Mouse (Mus musculus) forebrain, embryonic 11.5 days (tissue): ENCODE data around the gene Zbtb22. TPM values are rescaled to one million over a fixed set of nuclear protein-coding genes. Genes with fewer than 3 reads are reported as not detected.
A peak's percentile ranks its signal among the peaks of the same experiment; 100 is the strongest.

Experiments
- ATAC-seq: fragments of 200-750 bp; cut with Nextera tagmentation; replicated peaks from 2 replicates; pipeline ENCODE4 v1.8.0; 2017; ENCODE audit warnings: moderate TSS enrichment; ENCODE audit not compliant: low FRiP score
- DNase-seq: peaks from one replicate; pipeline ENCODE4 v3.0.0-alpha.2; 2017; ENCODE audit warnings: low spot score
- H3K27ac ChIP-seq: fragments of 300-500 bp; sonication (generic); 2 replicates; pipeline ENCODE4 v1.5.1; 2014; ENCODE audit warnings: low read depth, low read length
- H3K27me3 ChIP-seq: fragments of 300-500 bp; sonication (generic); 2 replicates; pipeline ENCODE4 v1.6.1; 2014; ENCODE audit warnings: mild to moderate bottlenecking, low read length, mixed read lengths; ENCODE audit not compliant: control insufficient read depth, insufficient read depth
- H3K36me3 ChIP-seq: fragments of 300-500 bp; sonication (generic); 2 replicates; pipeline ENCODE4 v1.6.1; 2014; ENCODE audit warnings: mild to moderate bottlenecking, low read length, moderate library complexity, mixed read lengths; ENCODE audit not compliant: control insufficient read depth, insufficient read depth
- H3K4me1 ChIP-seq: fragments of 300-500 bp; sonication (generic); replicated peaks from 2 replicates; pipeline ENCODE4 v1.6.1; 2014; ENCODE audit warnings: low read length, mixed read lengths; ENCODE audit not compliant: control insufficient read depth, insufficient read depth
- H3K4me2 ChIP-seq: fragments of 300-500 bp; sonication (generic); 2 replicates; pipeline ENCODE4 v1.6.1; 2014; ENCODE audit warnings: low read depth, mild to moderate bottlenecking, low read length, moderate library complexity, mixed read lengths; ENCODE audit not compliant: severe bottlenecking
- H3K4me3 ChIP-seq: fragments of 300-500 bp; sonication (generic); 2 replicates; pipeline ENCODE4 v1.5.1; 2014; ENCODE audit warnings: low read depth, low read length
- H3K9ac ChIP-seq: fragments of 300-500 bp; sonication (generic); 2 replicates; pipeline ENCODE4 v1.6.1; 2014; ENCODE audit warnings: low read length
- H3K9me3 ChIP-seq: fragments of 300-500 bp; sonication (generic); 2 replicates; pipeline ENCODE4 v1.6.1; 2016; ENCODE audit warnings: low read length, mixed read lengths; ENCODE audit not compliant: control insufficient read depth
- whole genome bisulfite sequencing: fragments of 180-500 bp; shearing (Covaris S2); extraction: QIAGEN DNeasy Blood & Tissue Kit; methylation state at CpG from one replicate; pipeline ENCODE4 v1.1.7; 2014; 5-methylcytosine and 5-hydroxymethylcytosine counted together
- polyA plus RNA-seq: library from polyadenylated mRNA; unstranded; fragments of >200 nt; fragmentation: Nextera tagmentation; extraction: Ambion mirVana; gene quantifications from 2 replicates; pipeline ENCODE4 v1.2.1, GENCODE M21; 2014

Zbtb22 gene
- polyA plus RNA-seq, 1 experiment from 2014 or later, result 14.9 TPM

DNA sequence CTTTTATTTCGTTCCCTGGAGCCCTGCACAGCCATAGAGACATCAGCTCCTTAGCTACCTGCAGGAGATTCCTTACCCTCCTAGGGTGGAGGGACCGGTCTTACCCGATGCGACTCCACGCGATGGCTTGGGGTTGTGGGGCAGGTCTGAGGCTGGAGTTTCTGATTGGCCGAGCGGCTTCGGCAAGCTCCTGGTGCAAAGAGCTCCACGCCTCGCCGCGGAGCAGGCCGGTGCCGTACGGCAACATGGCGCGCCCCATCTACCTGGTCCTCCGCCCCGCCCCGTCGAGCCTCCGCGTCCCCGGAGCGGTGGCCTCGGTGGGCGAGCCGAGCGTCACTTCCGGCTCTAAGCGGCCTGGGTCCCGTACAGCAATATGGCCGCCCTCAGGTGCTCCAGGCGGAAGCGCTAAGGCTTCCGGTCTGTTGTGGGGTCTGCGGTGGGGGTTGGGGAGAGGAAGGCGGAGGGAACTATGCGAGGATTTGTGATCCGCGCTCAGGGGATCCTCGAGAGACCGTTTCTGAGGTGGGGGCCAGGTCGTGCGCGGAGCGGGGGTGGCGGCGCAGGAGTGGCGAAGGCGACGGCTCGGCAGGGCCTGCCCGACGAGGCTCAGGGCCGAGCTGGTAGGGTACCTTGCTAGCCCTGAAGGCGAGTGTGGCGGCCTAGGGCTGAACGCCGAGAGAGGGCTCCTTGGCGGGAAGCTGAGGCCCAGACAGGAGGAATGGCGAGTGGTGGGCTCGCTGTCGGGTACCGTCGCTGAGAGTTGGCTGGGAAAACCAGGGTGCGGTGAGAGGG, 6.4 kb upstream of the Zbtb22 start, which contains the start of gene Daxx:
Daxx (plus strand) TSS at position 338 of the 792 bp plus-strand sequence.
- under 1% methylated on average over 68 of the region's 68 CpGs for WGBS
- peak within 1 kb of the TSS; percentile 87 for H3K9ac ChIP-seq
- ATAC-seq (peak; percentile 97), DNase-seq (peak; percentile 99)
- peak within 1 kb of the TSS; percentile 79 for H3K27ac ChIP-seq
- H3K27me3 ChIP-seq, result no peaks in the 10 kb centered on the region
- H3K9me3 ChIP-seq, result no peaks in the 10 kb centered on the region
- H3K4me3 ChIP-seq, result peak within 1 kb of the TSS; percentile 86
- H3K4me2 ChIP-seq, result peak within 1 kb of the TSS; percentile 98
- H3K36me3 ChIP-seq, result peaks cover 14% of the 10 kb centered on the region
- H3K4me1 ChIP-seq, result peaks cover 8% of the 10 kb centered on the region

GRCm38 (mm10) chr17:33909869-33910250, 5.8 kb upstream of the Zbtb22 start:
- Histone ChIP-seq H3K4me1 (peaks cover 8% of the 10 kb centered on the region), H3K27ac (peak overlapping the region; percentile 64; the same call in 1 of the 2 replicates)
- ATAC-seq, result 0 out of 2 replicates have a peak, but pooled peaks have one; percentile 4

GRCm38 (mm10) chr17:33910346-33911051, 5.2 kb upstream of the Zbtb22 start:
- H3K9me3 ChIP-seq, result no peaks in the 10 kb centered on the region
- H3K36me3 ChIP-seq, result peaks cover 14% of the 10 kb centered on the region
- H3K27ac ChIP-seq, result no peak overlapping the region
- H3K4me3 ChIP-seq, result peak overlapping the region; percentile 86
- DNase-seq (no peak), ATAC-seq (no peak)
- peaks cover 10% of the 10 kb centered on the region for H3K4me1 ChIP-seq
- peak overlapping the region; percentile 87 for H3K9ac ChIP-seq
- WGBS, result 56% methylated on average over 11 of the region's 11 CpGs
- H3K4me2 ChIP-seq, result peak overlapping the region; percentile 98
- no peaks in the 10 kb centered on the region for H3K27me3 ChIP-seq

More at GRCm38 (mm10) chr17:33909869-33910250, 5.8 kb upstream of the Zbtb22 start:
- Histone ChIP-seq H3K36me3 (peaks cover 14% of the 10 kb centered on the region), H3K4me2 (peak overlapping the region; percentile 98), H3K9me3 (no peaks in the 10 kb centered on the region), H3K9ac (peak overlapping the region; percentile 87), H3K4me3 (peak overlapping the region; percentile 86), H3K27me3 (no peaks in the 10 kb centered on the region)
- WGBS, result 2% methylated on average over 14 of the region's 14 CpGs
- DNase-seq, result no peak

GRCm38 (mm10) chr17:33911052-33911812, 4.5 kb upstream of the Zbtb22 start:
- H3K9me3 ChIP-seq, result no peaks in the 10 kb centered on the region
- DNase-seq, result no peak
- H3K27ac ChIP-seq, result no peak overlapping the region
- H3K9ac ChIP-seq, result no peak overlapping the region
- peaks cover 10% of the 10 kb centered on the region for H3K4me1 ChIP-seq
- no peak for ATAC-seq
- H3K27me3 ChIP-seq, result no peaks in the 10 kb centered on the region
- 93% methylated on average over 31 of the region's 31 CpGs for WGBS
- H3K4me2 ChIP-seq, result no peak overlapping the region
- no peak overlapping the region for H3K4me3 ChIP-seq
- H3K36me3 ChIP-seq, result peaks cover 14% of the 10 kb centered on the region

- H3K4me3 ChIP-seq, result no peak overlapping the region
- H3K9me3 ChIP-seq, result no peaks in the 10 kb centered on the region
- peaks cover 14% of the 10 kb centered on the region for H3K36me3 ChIP-seq
- 93% methylated on average over 28 of the region's 28 CpGs for WGBS
- no peak overlapping the region for H3K27ac ChIP-seq
- no peaks in the 10 kb centered on the region for H3K27me3 ChIP-seq
- H3K9ac ChIP-seq, result no peak overlapping the region
- no peak overlapping the region for H3K4me2 ChIP-seq
- ATAC-seq (no peak), DNase-seq (no peak)
- H3K4me1 ChIP-seq, result peaks cover 12% of the 10 kb centered on the region
Measured at GRCm38 (mm10) chr17:33911813-33912414, 3.8 kb upstream of the Zbtb22 start.

GRCm38 (mm10) chr17:33913264-33913663, 2.4 kb upstream of the Zbtb22 start:
- no peak for DNase-seq
- no peak for ATAC-seq
- Histone ChIP-seq H3K27me3 (no peaks in the 10 kb centered on the region), H3K36me3 (peaks cover 14% of the 10 kb centered on the region), H3K27ac (no peak overlapping the region), H3K4me3 (no peak overlapping the region), H3K4me1 (peaks cover 14% of the 10 kb centered on the region), H3K4me2 (no peak overlapping the region), H3K9ac (no peak overlapping the region), H3K9me3 (no peaks in the 10 kb centered on the region)
- 90% methylated on average over 10 of the region's 10 CpGs for WGBS

DNA sequence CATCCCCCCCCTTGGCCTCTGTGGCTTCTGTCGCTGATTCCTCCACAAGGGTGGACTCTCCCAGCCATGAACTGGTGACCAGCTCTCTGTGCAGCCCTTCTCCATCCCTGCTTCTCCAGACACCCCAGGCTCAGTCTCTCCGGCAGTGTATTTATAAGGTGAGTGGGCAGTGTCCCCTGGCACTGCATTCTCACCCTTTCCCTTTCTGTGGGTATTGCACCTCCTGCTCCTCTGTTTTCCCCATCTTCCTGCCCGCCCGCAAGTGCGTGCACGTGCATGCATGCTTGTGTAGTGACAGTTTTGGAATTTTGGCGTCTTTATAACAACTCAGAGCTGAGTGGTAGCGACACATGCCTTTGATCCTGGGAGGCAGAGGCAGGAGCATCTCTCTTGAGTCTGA, 1.8 kb upstream of the Zbtb22 start:
- H3K36me3 ChIP-seq, result peaks cover 14% of the 10 kb centered on the region
- no peak for DNase-seq
- H3K9ac ChIP-seq, result no peak overlapping the region
- no peak for ATAC-seq
- H3K4me2 ChIP-seq, result no peak overlapping the region
- no peak overlapping the region for H3K27ac ChIP-seq
- 95% methylated on average over 8 of the region's 8 CpGs for WGBS
- no peak overlapping the region for H3K4me3 ChIP-seq
- no peaks in the 10 kb centered on the region for H3K9me3 ChIP-seq
- H3K4me1 ChIP-seq, result peaks cover 16% of the 10 kb centered on the region
- H3K27me3 ChIP-seq, result no peaks in the 10 kb centered on the region

GRCm38 (mm10) chr17:33914969-33915391, 724 bp upstream of the Zbtb22 start:
- Histone ChIP-seq H3K27me3 (no peaks in the 10 kb centered on the region), H3K4me3 (no peak overlapping the region; the same call in 1 of the 2 replicates), H3K36me3 (peaks cover 14% of the 10 kb centered on the region), H3K9ac (no peak overlapping the region), H3K9me3 (no peaks in the 10 kb centered on the region), H3K27ac (no peak overlapping the region), H3K4me2 (peak overlapping the region; percentile 62), H3K4me1 (peaks cover 23% of the 10 kb centered on the region)
- DNase-seq, result no peak
- no peak for ATAC-seq
- WGBS, result 70% methylated on average over 13 of the region's 13 CpGs
